Mouse (Mus musculus): ENCODE data around the gene Armc5.
A peak's percentile ranks its signal among the peaks of the same experiment; 100 is the strongest.

Armc5 gene

GRCm38 (mm10) chr7:128246496-128247391, 9.6 kb downstream of the Armc5 start, which contains the start of gene Tgfb1i1:
Gene Tgfb1i1, plus strand, starts transcription at chr7:128246812.
- DNase-seq (ENCODE audit: low spot score in 2 of 2) = no peak

GRCm38 (mm10) chr7:128247443-128247842, 10.3 kb downstream of the Armc5 start:
- peak; percentile 63 to 73 for DNase-seq (ENCODE audit: low spot score in 2 of 2)

GRCm38 (mm10) chr7:128248081-128249042, 11.2 kb downstream of the Armc5 start:
- DNase-seq (ENCODE audit: low spot score in 2 of 2) = no peak

GRCm38 (mm10) chr7:128249998-128250397, 12.9 kb downstream of the Armc5 start:
- DNase-seq (ENCODE audit: low spot score in 2 of 2) = no peak

- DNase-seq (ENCODE audit: low spot score in 2 of 2) = no peak
These were observed 14.8 kb downstream of the Armc5 start for GRCm38 (mm10) chr7:128251946-128252345.

GRCm38 (mm10) chr7:128252609-128253008, 15.5 kb downstream of the Armc5 start:
- no peak for DNase-seq (ENCODE audit: low spot score in 2 of 2)

GRCm38 (mm10) chr7:128254978-128255377, 17.8 kb downstream of the Armc5 start:
- DNase-seq (ENCODE audit: low spot score in 2 of 2) = no peak

GRCm38 (mm10) chr7:128255757-128256156, 18.6 kb downstream of the Armc5 start:
- DNase-seq (ENCODE audit: low spot score in 2 of 2) = no peak

GRCm38 (mm10) chr7:128256783-128257334, 19.7 kb downstream of the Armc5 start:
- DNase-seq (ENCODE audit: low spot score in 2 of 2) = no peak

GRCm38 (mm10) chr7:128265411-128265810, 28.3 kb downstream of the Armc5 start, which contains the start of gene Slc5a2:
Gene Slc5a2, plus strand, starts transcription at chr7:128265657.
- DNase-seq (ENCODE audit: low spot score in 2 of 2) = no peak

GRCm38 (mm10) chr7:128266056-128266455, 28.9 kb downstream of the Armc5 start:
- no peak for DNase-seq (ENCODE audit: low spot score in 2 of 2)

- DNase-seq (ENCODE audit: low spot score in 2 of 2) = no peak
These were observed 30.2 kb downstream of the Armc5 start for GRCm38 (mm10) chr7:128267391-128267790.

GRCm38 (mm10) chr7:128267813-128268212, 30.7 kb downstream of the Armc5 start:
- no peak for DNase-seq (ENCODE audit: low spot score in 2 of 2)

GRCm38 (mm10) chr7:128270431-128270850, 33.3 kb downstream of the Armc5 start:
- DNase-seq (ENCODE audit: low spot score in 2 of 2) = no peak

GRCm38 (mm10) chr7:128271496-128271895, 34.4 kb downstream of the Armc5 start:
- no peak for DNase-seq (ENCODE audit: low spot score in 2 of 2)

- DNase-seq (ENCODE audit: low spot score in 2 of 2) = no peak
These were observed 38.9 kb downstream of the Armc5 start for GRCm38 (mm10) chr7:128276051-128276450.

GRCm38 (mm10) chr7:128279750-128280149, 42.6 kb downstream of the Armc5 start:
- DNase-seq (ENCODE audit: low spot score in 2 of 2) = no peak

- DNase-seq (ENCODE audit: low spot score in 2 of 2) = no peak
These were observed 44.6 kb downstream of the Armc5 start for GRCm38 (mm10) chr7:128281765-128282164.

GRCm38 (mm10) chr7:128282532-128283244, 45.5 kb downstream of the Armc5 start:
- DNase-seq (ENCODE audit: low spot score in 2 of 2) = no peak

GRCm38 (mm10) chr7:128284047-128284446, 46.9 kb downstream of the Armc5 start:
- DNase-seq (ENCODE audit: low spot score in 2 of 2) = no peak

GRCm38 (mm10) chr7:128285060-128285459, 47.9 kb downstream of the Armc5 start:
- no peak for DNase-seq (ENCODE audit: low spot score in 2 of 2)
